Mouse (Mus musculus): ENCODE results near the gene Tlk1. TPM values are rescaled to one million over a fixed set of nuclear protein-coding genes. Genes with fewer than 3 reads are reported as not detected.

Gene Tlk1
- total RNA-seq (2022) = 10 to 100 TPM; 58.4 to 69.2 (median 61.3) TPM

DNA sequence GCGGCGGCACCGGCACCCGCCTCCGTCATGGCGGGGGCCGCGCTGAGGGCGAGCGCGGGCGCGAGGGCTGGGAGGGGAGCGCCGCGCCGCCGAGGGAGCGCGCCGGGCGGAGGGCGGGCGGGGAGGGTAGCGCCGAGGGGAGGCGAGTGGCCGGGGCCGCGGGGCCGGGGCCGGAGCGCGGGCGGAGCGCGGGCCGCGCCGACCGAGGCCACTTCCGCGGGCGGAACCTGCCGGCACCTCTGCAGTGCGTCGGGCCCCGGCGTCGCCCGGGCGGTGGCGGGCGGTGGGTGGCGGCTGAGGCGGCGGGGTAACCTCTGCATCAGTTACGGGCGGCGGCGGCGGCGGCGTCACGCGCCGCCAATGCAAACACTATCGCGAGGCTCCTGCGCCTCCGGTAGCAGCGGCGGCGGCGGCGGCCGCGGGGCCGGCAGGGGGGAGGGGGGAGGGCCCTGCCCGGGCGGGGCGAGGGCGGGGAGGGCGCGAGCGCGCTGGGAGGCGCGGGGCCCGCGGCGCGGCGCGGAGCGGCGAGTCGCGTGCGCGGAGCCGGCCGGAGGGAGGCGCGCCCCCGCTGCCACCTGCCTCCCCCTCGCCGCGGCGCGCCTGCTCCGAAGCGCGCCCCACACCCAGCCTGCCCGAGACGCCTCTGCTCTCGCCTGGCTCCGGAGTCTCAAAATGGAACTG is at the start of gene Tlk1:
Tlk1 (minus strand) TSS at position 358 of the 681 bp plus-strand sequence.
- DNase-seq = peak; percentile 38

DNA sequence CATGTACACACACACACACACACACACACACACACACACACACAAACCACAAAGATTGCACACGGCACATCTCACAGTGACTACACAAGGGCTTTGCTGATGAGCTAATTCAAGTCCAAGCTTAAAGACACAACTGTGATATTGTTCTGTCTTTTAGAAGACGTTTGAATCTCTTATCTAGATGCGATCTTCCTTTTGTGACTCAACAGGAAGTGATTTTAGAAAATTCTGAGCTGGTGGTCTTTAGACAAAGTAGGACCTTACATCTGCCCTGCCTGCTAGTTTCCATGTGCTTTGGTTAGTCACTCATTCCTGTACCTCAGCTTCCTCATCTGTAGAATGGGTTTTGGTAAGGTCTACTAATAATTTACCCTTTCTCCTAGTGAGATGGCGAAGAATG is 49.6 kb upstream of the Tlk1 start:
- DNase-seq = no peak

DNA sequence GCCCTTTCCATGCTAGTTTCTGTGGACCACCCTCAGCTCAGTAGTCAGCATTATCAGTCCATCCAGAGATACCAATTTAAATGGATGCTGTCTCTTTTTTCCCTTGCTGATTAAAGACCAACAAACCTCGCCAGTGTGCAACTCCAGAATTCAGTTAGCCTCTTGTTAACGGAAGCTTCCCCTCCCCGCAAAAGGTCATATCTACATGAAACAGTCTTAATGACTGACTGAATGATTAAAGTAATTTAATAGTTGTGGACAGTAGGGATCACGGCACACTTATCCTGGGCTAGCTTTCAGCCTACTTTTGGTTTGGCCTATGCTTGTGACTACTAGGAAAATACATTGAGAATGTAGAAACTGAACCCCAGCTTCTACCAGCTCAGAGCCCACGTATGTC is 47.6 kb upstream of the Tlk1 start:
- DNase-seq = no peak

DNA sequence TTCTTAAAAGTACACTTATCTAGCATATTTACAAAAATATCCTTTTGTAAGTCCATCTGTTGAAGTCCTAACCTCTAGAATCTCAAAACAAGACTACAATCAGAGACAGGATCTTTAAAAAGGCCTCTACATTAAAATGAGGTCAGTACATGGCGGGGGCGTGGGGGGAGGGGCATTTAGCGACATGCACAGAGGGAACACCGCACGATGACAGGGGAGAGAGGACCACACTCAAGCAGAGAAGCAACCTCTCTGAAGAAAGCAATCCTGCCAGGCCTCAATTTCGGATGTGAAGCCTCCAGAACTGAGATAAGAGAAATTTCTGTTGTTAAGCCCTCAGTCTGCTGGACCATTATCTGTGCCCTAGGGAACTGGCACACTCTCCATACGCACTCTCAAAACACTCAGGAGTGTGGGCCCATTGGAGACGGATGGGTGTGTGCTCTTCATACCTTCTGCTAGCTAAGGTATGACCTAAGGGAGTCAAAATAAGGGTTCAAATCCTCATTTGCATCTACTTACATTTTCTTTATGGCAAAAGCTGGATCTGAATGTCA is 46.0 kb upstream of the Tlk1 start:
- DNase-seq = no peak

DNA sequence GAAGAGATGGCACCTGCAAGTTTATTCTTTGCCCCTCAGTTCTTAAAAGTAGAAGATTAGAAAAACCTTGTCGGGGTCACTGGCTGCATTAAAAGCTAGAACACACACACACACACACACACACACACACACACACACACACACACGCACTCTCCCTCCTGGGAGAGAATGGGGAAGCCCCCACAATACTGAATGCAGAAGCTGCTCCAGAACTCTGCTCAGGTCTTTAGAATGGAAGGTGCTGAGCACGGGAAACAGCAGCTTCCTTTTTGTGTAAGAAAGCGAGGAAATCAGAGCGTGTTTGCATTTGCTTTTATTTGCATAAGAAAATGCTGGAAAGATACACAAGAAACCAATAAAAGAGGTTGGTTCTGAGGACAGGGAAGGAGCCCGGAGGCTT is 45.3 kb upstream of the Tlk1 start:
- DNase-seq = no peak

DNA sequence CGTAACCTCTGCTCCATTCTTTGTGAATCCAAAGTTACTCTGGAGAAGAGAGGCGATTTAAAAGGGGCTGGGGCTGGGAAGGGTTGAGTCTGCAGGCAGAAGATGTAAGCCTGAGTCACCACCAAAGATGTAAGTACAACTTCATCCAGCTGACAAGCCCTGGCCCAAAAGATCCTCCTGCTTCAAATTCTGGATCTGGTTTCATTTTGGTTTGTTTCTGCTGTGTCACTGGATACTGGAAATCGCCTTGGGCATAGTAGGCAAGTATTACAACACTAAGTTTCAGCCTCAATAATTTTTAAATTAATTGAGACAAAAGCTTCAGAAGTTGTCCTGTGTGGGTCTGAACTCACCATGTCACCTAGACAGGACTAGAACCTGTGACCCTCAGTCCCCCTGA is 43.6 kb upstream of the Tlk1 start:
- DNase-seq = no peak

DNA sequence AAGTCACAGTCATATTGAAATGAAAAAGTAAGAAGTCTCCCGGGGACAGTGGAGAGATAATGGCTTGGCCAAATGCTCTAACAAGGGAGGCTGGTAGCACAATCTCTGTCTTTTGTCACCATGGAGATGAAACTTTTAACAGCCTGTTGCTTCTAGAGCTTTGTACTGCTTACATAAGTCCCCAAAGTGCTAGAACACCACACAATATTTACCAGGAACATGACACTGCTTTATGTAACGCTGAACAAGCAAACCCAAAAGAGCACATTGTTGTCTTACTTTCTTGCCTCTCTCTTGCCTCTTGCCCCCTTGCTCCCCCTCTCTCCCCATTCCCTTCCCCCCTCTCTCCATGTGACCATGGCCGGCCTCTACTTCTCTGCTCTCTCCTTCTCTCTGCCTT is 41.7 kb upstream of the Tlk1 start:
- no peak for DNase-seq

DNA sequence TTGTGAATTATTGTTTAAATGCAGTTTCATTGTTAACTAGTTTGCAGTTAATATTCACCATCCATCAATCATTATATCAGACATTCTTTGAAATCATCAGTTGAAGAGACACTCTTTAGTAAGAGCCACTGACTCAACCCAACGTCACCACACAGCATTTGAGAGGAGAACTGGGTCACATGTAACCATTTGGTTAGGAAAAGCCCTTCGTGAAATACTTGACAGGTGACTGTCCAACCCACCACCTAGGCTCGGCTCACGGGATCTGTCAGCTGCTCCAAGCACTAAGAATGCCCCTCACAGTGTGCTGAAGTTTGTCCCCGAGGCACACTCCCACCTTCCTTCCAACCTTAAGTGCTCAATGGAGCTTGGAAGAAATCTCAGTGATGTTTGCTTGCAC is 37.4 kb upstream of the Tlk1 start:
- DNase-seq = no peak

DNA sequence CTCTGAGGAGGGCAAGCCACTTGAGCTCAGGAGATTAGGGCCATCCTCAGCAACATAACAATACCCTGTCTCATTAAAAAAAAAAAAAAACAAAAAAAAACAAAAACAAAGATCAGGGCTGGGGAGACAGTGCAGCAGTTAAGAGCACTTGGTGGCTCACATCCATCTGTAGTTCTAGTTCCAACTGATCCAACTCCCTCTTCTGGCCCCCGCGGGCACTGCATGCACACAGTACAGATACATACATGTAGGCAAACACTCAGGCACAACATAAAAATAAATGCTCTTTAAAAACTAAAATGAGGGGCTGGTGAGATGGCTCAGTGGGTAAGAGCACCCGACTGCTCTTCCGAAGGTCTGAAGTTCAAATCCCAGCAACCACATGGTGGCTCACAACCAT is 34.2 kb upstream of the Tlk1 start:
- DNase-seq = no peak

DNA sequence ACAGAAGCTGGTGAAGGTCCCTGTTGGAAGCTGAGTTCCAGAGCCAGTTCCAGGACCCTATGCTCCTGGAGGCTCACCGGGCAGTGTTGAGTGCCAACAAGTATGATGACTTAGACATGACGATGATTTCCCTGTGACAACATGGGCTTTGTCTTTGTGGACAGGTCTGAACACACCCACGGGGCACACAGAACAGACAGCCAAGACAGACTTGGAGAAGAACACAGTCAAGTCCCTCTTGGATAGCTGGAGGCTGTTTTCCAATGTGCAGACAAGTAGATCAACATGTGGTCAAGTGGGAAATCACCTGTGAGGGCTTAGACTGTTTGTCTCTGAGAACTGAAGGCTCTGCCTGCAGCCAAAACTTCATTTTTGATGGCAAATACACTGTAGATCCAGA is 31.4 kb upstream of the Tlk1 start:
- DNase-seq = no peak

DNA sequence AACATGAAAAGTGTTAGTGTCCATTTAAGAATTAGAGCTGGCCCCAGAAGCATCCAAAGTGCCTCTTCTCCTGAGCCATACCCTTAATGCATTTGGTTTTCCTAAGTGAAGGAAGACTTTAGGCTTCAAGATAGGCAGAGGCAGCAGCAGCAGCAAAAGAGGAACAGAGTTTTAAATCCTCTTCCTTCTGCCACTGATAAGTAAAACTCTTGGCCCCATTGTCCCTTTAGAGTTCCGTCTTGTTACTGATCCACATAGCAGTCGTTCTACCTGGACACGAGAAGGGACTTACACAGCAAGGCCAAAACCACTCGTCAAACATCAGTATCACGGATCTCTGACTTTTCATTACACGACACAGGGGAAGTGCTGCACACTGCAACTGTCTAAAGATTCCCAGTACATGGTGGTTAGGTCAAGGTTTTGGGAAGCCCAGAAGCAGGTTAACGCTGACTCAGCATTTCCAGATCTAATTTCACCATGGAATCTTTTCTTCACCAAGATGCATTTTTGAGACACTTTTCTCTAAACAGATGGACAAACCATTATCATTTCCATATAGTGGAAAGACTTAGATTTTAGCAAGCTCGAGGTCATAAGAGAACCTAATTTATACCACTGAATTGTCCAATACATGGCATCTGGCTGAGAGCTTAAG is 28.8 kb upstream of the Tlk1 start:
- DNase-seq = no peak

DNA sequence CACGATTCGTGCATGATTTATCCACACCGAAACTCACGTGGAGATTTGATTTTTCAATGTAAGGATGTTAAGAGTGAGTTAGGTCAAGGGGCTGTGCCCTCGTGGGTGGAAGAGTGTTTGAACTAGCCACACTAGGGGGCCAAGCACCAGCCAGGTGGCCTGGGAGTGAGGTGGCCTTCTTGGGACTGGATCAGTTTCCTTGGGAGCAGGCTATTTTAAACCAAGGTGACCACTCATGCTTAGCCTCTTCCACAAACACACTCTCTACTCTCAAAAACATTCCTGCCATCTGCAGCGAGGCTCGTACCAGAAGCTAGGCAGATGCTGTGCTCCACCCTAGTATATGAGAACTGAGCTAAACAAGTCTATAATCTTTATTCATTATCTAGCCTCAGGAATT is 27.8 kb upstream of the Tlk1 start:
- DNase-seq = no peak

DNA sequence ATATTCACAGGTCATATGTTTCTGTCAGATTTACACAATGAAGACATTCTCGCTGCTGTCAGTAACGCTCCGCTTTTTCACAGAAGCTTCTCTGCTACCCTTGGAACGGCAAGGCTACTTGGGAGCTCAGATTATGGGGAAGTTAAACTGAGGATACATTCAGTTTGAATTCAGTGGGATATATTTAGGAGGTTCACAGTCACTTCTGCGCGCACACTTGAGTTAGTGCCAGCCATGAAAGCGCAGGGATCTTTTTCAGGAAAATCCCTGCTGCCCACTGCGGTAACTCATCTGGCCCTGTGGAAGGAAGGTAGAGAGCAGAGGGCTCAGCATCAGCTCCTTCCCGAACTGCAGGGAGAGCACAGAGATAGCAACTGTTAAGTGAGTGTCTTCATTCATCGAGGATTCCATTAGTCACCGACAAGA is 27.3 kb upstream of the Tlk1 start:
- no peak for DNase-seq

DNA sequence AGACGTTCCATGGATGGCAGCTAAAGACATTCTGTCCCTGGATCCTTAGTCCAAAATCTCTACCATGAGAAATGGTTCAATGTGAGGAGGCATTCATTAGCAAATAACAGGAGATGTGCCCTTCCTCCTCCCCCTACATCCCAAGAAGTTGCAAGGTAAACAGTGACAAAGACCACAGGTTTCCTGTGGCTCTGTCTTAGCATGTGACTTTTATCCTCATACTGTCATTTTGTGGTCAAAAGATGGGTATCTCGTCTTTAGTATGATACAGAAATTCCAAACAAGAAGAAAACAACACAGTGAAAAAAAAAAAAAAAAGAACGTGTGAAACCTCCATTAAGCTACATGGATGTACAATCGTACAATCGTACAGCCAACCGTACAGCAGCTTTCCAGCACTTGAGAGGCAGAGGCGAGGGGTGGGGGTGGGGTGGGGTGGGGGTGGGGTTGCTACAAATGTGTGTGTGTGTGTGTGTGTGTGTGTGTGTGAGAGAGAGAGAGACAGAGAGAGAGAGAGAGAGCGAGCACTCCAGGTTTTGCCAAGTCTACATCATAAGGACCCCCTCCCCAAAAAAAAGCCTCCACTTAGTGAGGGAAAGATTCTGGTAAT is 26.8 kb upstream of the Tlk1 start:
- DNase-seq = no peak

DNA sequence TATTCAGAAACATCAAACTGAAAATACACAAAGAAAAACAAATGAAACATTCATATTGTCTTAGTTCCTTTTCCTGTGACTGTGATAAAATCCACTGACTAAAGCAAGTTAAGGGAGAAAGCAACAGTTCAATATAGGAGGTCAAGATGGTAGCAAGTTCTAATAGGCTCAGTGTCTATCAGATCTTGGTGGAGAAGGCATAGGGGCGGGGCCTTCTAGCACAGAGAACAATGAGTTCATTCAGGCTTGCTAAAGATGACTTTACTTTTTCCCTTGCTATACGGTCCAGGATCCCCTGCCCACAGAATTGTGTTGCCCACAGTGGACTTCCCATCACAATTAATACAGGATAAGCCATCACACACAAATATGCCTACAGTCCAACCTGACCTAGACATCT is 20.3 kb upstream of the Tlk1 start:
- no peak for DNase-seq

DNA sequence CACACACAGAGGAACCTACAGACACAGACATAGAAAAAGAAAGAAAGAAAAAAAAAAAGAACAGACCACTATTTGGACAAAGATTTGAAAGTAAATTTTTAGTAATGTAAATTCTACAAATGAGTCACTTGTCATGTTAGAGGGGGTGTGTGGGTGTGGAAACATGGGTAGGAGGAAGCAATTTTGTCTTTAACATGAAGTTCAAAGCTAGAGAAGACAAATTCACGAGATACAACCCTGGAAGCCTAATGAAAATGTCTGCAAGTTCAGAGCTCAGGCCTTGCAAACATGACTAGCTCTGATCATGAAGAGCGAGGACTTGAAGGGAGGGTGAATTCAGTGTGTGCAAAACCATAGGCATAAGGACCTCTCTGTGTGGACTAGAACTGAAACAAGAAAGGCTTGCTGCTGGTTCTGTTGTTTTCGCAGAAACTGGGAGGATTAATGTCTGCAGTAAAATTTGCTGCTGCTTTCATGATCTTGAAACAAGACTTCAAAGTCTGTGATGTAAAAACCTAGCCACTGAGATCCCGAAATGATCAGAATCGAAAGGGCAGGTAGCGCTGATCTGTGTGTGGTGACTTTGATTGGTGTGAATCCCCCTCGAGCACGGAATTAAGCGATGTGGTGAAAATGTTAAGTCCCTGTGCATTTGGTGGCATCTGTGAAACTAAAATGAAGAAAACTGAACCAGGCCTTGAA is 19.3 kb upstream of the Tlk1 start:
- no peak for DNase-seq

DNA sequence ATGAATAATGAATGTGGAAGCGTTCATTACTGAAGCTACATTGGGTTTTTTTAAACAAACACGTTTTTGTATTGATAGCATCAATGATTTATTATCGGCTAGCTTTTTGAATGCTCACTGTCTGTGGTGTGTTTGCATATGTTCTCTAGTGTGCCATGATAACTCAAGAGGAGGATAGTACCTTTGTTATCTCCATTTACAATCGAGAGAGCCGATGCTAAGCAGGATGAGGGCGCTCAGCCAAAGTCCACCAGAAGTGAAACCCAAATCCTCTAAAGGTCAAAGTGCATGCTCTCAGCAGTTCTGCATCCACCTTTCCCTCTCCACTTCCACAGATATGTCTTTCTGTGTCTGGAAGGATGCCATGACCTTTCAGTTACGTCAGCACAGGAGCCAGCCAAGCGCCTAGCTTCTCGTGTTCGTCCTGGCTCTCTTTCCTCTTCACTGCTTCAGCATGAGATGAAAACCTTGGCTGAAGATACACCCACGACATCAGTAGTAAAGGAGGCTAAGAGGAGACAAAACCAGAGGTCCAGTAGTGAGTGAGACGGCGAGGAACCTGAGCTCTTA is 16.6 kb upstream of the Tlk1 start:
- peak; percentile 52 for DNase-seq

DNA sequence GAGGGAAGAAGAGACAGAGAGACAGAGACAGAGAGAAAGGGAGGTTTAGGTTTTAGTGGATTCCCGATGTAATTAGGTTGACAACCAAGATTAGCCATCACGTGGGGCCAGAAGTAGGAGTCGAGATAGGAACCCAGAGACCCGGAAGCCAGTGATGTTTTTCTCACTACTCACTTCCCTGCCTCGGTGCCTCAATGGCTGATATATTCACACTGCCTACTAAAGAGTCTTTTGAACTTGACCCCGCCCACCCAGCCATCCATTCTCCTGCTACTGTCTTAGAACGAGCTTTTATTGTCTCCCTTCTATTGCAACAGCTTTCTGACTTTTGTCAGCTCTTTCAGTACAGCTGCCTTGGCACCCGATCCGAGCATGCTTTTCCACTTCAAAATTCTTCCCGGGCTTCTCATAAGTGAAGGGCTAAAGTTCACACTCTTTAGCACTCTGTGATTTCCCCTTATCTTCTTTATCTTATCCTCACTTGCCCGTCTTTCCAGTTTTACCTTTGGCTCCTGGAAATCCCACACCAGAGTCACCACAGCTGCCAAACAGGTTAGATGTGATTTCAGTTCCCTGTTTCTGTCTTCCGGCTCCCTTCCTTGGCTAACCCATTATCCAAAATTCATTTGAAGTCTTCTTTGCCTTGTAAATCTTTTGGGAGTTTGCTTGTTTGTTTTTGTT is 13.1 kb upstream of the Tlk1 start:
- DNase-seq = no peak

DNA sequence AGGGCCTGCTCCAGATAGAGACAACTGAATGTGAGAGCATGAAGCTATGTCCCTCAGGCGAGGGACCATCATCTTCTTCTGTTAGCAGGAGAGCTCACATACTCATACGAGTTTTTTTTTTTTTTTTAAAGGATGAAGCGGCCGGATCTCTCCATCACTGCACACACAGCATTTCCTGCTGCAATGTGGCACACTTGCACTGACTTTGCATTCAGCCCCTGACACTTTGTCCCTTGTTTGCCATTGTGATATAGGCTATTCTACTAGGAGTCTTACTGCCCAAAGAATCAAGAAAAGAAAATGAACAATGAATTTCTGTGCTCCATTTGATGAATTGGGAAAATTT is 10.8 kb upstream of the Tlk1 start:
- no peak for DNase-seq

DNA sequence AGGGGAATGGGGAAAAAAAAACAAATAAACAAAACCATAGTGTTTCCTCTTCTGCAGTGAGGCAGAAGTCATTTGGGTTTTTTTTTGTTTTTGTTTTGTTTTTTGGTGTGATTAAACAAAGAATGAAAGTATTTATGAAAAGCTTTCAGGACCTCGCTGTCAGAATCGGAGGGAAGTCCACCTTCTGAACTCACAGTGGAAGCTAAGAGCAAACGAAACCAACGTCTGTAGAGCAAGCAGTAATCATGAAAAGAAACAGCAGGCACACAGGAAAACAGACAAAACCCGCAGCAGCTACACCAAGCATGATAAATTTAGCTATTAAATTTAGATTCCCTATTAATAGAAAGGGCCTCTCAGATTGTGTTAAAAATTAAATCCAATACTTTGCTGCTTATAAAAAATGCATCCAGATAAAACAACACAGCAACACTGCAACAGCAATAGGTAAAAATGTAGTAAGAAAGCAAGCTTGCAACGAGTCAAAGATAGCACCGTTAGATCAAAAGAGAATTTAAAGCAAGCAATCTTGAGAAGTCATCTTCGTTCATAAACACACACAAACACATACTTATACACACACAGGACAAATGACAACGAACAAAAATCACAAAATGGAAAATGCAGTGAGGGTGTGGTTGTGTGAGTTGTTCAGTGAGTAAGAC is 10.2 kb upstream of the Tlk1 start:
- no peak for DNase-seq

DNA sequence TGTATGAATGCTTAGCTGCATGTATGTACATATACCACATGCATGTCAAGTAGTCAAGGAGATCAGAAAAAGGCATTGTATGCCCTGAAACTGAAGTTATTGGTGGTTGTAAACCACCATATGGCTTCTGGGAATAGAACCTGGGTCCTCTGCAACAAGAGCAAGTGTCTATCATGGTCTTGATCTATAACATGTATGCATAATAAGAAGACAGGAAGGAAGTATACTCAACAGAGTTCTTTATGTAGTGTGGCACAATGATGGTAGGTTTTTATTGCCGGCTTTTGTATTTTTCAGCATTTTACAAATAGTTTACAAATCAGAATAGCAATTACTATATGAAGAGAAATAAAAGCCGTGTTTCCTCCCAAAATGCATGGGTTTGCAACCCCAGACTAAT is 9.7 kb upstream of the Tlk1 start:
- DNase-seq = no peak

DNA sequence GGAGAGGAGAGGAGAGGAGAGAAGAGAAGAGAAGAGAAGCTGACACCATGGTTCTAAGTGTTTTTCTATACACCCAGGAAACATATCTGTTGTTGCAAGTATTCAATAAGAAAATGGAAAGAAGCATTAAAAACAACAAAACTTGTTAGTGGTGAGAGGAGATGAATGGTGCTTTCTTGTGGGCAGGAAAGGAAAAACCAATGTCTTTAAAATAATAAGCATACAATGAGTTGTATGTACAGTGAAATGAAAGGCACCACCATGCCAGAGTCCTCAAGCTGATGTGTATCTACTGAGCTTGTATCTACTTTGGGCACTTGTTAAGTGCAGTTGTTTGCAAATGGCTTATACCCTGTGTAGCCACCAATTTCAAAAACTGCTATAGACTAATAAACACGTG is 7.7 kb upstream of the Tlk1 start:
- DNase-seq = no peak

Data from adrenal gland, adult 8-10 months (tissue).